Mouse (Mus musculus) spleen, adult 18-20 months (tissue): Measurements from ENCODE around the gene Grm7.

ENCODE experiments used
- DNase-seq, 2 experiments: peaks; one replicate each; pipeline ENCODE4 v3.0.0; 2022; ENCODE audit warnings: mixed read lengths in 2 of 2

Gene Grm7

GRCm38 (mm10) chr6:111587572-111587971 is 942.2 kb downstream of the Grm7 start:
- DNase-seq = no peak

GRCm38 (mm10) chr6:111601892-111602654 is 956.7 kb downstream of the Grm7 start:
- DNase-seq = no peak

- no peak for DNase-seq
Observed at GRCm38 (mm10) chr6:111610396-111610795, 965.0 kb downstream of the Grm7 start.

- no peak for DNase-seq
Observed at GRCm38 (mm10) chr6:111613834-111614233, 968.5 kb downstream of the Grm7 start.
